Mouse (Mus musculus): ENCODE results near the gene Tas2r123. TPM values are rescaled to one million over a fixed set of nuclear protein-coding genes. Genes with fewer than 3 reads are reported as not detected.

The Tas2r123 gene
- not detected for total RNA-seq (2021)
- long read RNA-seq, experiment 1, result 0 reads
- long read RNA-seq, experiment 2, result 0 reads

DNA sequence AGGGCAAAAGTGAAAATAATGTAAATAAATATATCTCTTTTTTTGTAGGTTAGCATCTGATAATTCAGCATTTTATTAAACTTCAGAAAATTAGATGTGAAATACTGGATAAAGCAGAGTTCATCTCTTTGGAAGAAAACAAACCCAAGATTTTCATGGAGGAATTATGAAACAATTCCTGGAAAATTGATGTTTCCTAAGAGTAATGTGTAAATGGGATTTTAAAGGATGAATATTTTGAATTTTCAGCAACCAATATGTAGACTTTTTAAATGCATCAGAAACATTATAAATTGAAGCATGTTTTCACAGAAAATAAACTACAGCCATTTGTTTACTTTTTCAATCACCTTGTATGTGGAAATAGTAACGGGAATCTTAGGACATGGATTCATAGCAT lies at the start of gene Tas2r123:
Tas2r123 (plus strand) TSS at position 301 of the 400 bp plus-strand sequence.
- DNase-seq (ENCODE audit: low spot score in 2 of 2), result no peak

DNA sequence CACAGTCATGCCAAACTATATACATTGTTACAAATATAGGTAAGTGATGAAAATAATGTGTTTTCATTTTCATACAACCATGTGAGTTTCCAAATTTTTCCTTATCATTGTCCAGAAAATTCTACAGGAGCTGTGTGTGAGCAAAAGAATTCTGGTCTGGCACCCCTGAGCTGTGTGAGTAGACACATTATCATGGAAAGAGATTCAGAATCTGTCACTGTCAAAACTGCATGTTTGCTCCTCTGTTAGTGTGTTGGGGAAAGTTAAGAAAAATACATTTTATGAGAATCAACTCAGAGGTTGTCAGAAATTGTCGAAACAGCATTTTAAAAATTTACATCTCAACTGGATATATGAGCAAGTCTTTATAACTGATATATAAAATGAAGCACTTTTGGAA lies 44.4 kb upstream of the Tas2r123 start, which contains the start of gene Tas2r117:
Tas2r117 (plus strand) TSS at position 301 of the 400 bp plus-strand sequence.
- DNase-seq (ENCODE audit: low spot score in 2 of 2), result no peak

DNA sequence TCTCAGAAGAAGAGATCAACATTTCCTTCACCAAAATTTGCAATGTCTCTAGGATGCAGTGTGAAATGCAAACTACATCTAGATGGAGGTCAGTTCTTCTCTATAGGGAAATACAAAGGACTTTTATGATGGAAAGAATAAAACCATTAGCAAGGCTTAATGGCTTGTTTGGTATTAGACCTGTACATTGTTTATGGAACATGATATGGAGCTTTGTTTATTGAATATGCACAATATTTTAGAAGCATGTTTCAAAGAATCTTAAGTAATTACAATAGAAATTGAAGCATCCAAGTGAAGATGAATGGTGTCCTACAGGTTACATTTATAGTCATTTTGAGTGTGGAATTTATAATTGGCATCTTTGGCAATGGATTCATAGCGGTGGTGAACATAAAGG lies 8.2 kb downstream of the Tas2r123 start, which contains the start of gene Tas2r116:
Tas2r116 (plus strand) TSS at position 301 of the 400 bp plus-strand sequence.
- no peak for DNase-seq (ENCODE audit: low spot score in 2 of 2)

DNA sequence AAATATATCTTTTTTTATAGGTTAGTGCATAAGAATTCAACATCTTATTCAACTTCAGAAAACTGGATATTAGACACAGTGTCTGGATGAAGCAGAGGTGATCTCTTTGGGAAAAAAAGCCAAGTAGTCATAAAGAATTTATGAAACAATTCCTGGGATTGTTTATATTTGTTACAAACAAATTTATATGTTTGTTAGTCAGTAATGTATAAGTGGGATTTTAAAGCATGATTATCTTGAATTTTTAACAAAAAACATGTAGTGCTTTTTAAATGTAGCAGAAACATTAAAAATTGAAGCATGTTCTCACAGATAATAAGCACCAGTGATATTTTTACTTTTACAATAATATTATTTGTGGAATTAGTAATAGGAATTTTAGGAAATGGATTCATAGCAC lies 20.8 kb downstream of the Tas2r123 start, which contains the start of gene Tas2r110:
Tas2r110 (plus strand) TSS at position 301 of the 400 bp plus-strand sequence.
- DNase-seq (ENCODE audit: low spot score in 2 of 2), result no peak

DNA sequence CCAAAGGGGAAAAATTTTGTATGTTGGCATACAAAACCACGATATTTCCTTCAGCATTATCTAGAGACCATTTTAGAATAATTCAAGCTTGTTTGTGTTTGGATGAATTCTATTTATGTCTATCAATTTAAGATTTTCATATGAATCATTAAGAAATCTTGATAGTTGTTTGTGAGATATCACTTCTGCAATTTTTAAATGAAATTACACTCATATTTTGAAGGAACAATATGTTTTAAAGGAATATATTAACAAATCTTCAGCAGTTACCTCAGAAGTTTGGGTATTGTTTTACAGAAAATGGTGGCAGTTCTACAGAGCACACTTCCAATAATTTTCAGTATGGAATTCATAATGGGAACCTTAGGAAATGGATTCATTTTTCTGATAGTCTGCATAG lies 45.8 kb downstream of the Tas2r123 start, which contains the start of gene Tas2r113:
Tas2r113 (plus strand) TSS at position 301 of the 400 bp plus-strand sequence.
- no peak for DNase-seq (ENCODE audit: low spot score in 2 of 2)

Other genes starting within 250 kb of the Tas2r123 start
- gene A630073D07Rik, start 195.6 kb upstream of the Tas2r123 start, total RNA-seq (2021), result not detected
- not detected for gene Tas2r120, start 190.2 kb upstream of the Tas2r123 start, total RNA-seq (2021)
- gene Tas2r121, start 146.1 kb upstream of the Tas2r123 start, total RNA-seq (2021), result not detected
- not detected for gene Tas2r122, start 135.2 kb upstream of the Tas2r123 start, total RNA-seq (2021)
- not detected for gene Tas2r115, start 109.1 kb upstream of the Tas2r123 start, total RNA-seq (2021)
- not detected for gene Tas2r124, start 92.4 kb upstream of the Tas2r123 start, total RNA-seq (2021)
- not detected for gene Tas2r102, start 85.0 kb upstream of the Tas2r123 start, total RNA-seq (2021)
- gene Tas2r136, start 69.0 kb upstream of the Tas2r123 start, total RNA-seq (2021), result not detected
- not detected for gene Tas2r117, start 44.3 kb upstream of the Tas2r123 start, total RNA-seq (2021)
- gene Tas2r116, start 8.3 kb downstream of the Tas2r123 start, total RNA-seq (2021), result not detected
- not detected for gene Tas2r110, start 20.9 kb downstream of the Tas2r123 start, total RNA-seq (2021)
- gene Tas2r113, start 45.9 kb downstream of the Tas2r123 start, total RNA-seq (2021), result not detected
- gene Tas2r125, start 62.5 kb downstream of the Tas2r123 start, total RNA-seq (2021), result not detected
- not detected for gene Tas2r129, start 104.0 kb downstream of the Tas2r123 start, total RNA-seq (2021)
- not detected for gene Tas2r131, start 110.8 kb downstream of the Tas2r123 start, total RNA-seq (2021)
- gene Tas2r109, start 133.8 kb downstream of the Tas2r123 start, total RNA-seq (2021), result not detected
- gene Tas2r103, start 190.0 kb downstream of the Tas2r123 start, total RNA-seq (2021), result not detected
- gene Tas2r140, start 208.7 kb downstream of the Tas2r123 start, total RNA-seq (2021), result not detected

Measured in left cerebral cortex, adult 18-20 months (tissue).